Mouse (Mus musculus) gastrocnemius, postnatal 4 days (tissue): Measurements from ENCODE around the gene Ifna2. TPM values are rescaled to one million over a fixed set of nuclear protein-coding genes. Genes with fewer than 3 reads are reported as not detected.

ENCODE experiments used
- DNase-seq, 2 experiments: peaks; one replicate each; pipeline ENCODE4 v3.0.0; 2021 to 2022; ENCODE audit warnings: low spot score in 2 of 2, mixed read lengths in 2 of 2
- total RNA-seq, 2 experiments: library from RNA; stranded (reverse); gene quantifications; 2 replicates each; pipeline ENCODE4 v1.2.3; 2021

Ifna2 gene
- total RNA-seq, 2 experiments from 2014 or later, result not detected

DNA sequence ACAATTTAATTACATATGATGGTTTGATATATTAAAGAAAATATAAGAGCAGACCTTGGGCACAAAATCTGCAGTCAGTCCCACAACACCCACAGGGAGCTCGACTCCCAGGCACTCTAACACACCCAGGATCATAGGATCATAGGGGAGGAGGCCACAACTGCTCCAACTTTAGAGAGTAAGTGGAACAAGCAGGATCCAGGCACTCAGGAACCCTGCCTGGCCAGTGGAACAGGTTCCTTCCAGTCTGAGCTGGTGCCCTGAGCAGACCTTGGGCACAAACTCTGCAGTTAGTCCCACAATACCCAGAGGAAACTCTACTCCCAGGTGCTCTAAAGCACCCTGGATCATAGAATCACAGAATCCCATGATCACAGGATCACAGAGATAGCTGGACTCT, 28.3 kb downstream of the Ifna2 start:
- DNase-seq, result no peak

DNA sequence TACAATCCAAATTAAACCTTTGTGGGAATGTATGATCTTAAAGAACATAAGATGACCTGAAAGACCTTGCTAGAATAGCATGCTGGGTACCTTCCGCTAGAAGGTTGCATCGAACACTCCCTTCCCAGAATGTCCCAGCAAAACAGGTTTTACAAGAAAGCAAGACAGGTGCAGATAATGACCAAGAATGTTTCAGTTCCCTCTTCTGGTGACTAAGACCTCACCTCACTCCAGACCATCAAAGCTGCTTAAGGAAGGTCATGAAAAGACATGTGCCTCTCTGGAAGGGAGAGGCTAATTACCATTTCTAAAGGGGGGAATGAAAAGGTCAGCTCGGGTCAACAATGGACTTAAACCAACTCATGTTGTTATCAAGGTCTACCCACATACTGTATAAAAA, 30.1 kb downstream of the Ifna2 start:
- DNase-seq, result no peak

DNA sequence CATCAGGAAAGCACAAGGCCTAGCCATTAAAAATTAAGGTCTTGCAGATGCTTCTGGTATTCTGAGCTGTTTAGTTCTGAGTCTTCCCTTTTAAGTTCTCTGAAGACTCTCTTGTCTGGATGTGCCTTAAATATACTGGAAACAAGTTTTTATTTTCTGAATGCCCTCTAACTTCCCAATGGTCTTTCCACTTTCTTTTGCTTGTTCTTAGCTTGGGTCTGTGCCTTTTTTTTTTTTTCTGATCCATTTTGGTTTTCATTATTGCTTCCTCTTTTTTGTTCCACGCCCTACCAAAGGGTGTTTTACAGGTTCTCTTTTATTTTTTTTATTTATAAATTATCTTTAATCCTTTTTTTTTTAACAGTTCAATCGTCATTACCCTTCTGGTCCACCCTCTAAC, 39.4 kb downstream of the Ifna2 start, which contains the start of gene Ifna13:
TSS of gene Ifna13 (minus strand) at position 101 of the 400 bp plus-strand sequence.
- no peak for DNase-seq

DNA sequence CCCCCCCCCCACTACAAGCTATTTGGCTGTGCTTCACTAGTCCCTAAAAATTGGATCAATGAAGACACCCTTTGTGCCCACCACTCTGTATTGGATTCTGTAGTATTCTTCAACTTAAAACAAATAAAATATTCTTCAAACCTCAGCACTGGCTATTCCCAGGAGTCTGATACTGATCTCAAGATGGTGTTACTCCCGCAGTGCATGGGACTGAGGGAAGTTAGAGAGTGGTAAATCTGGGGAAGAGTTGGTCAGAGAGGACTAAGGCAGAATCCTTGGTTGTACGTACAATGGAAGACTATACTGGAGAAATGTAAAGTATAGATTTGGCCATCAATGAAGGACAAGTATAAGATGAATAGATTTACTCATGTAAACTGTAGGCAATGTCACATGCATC, 41.2 kb downstream of the Ifna2 start:
- no peak for DNase-seq

DNA sequence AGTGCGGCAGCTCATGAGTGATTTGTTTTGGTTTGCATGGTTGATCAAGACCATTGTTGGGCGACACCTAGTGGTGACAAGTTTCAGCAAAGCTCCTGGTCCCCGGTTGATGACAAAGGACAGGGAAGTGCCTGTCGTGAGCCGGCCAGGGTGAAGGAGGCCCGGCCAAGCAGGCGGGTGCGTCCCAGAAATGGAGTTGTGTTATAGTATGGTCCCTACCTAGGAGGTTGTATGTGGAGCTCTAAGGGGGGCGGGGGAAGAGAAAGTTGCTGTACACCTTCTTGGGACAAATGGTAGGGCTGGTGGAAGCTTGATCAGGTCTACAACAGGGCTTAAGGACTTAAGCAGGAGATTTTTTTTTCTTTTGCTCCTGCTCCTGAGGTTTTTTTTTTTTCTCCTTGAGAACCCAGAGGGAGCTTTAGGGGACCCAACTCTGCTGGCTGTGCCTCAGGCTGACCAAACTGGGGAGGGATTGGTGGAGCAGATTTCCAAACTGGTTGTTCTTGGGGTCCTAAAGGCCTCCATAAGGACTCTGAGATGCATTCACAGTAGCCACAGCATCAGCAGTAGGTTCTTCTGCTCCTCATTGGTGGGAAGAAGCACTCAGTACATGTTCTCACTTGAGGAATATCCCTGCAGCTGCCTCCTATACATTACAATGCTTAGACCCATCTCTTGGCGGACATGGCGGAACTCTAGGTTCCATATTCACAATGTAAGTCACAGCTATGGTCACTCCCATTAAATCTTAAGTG, 42.5 kb downstream of the Ifna2 start:
- DNase-seq, result peak; percentile 90 to 95

DNA sequence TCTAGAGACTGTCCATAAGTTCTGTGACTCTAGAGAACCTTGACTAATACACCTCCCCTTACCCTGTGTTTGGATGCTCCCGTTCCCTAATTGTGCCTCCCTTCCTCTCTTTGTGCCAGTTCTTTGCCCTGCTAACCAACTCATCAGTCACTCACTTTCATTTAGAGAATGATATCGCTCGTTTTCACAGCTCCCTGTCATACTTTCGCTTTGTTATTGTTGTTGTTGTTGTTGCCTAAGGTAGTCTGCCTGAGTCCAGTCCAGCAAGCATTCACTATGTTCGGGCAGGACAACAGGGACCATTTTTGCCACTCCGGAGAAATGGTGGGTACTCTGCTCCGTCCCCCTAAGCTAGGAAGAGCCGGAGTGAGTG, 43.0 kb downstream of the Ifna2 start:
- DNase-seq, result no peak

DNA sequence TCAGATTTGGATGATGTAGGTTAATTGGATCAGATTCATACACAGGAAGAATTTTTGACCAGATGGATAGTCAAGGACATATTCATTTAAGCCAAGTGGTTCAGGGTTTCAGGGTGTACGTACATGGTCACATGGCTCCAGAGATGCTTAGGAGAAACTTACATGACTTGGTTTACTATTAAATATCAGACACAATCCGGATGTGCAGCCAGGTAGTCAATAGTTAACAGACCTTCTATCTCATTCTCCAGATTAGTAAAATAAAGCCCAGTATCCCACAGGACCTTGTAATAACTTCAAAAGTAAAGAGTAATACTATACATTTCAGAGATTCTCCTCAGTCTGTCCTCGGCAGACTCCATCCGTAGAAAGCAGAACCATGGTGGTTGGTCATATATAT, 49.4 kb downstream of the Ifna2 start, which contains the start of gene C87499:
TSS of gene C87499 (minus strand) at position 101 of the 400 bp plus-strand sequence.
- DNase-seq, result no peak

Other genes with a start within 250 kb of the Ifna2 start
- 1 to 10 TPM; 4.4 to 5.3 TPM for gene Hacd4, start 245.0 kb downstream of the Ifna2 start, total RNA-seq
- gene Ifnb1, start 161.1 kb downstream of the Ifna2 start, total RNA-seq, result not detected
- not detected for gene Ifna15, start 125.7 kb downstream of the Ifna2 start, total RNA-seq
- gene Ifna14, start 112.1 kb downstream of the Ifna2 start, total RNA-seq, result not detected
- gene Ifna9, start 91.5 kb downstream of the Ifna2 start, total RNA-seq, result not detected
- not detected for gene Ifna12, start 80.5 kb downstream of the Ifna2 start, total RNA-seq
- gene C87499, start 49.5 kb downstream of the Ifna2 start, total RNA-seq, result not detected
- gene Ifna13, start 39.5 kb downstream of the Ifna2 start, total RNA-seq, result not detected
- not detected for gene Ifna16, start 7.0 kb downstream of the Ifna2 start, total RNA-seq
- not detected for gene Ifnab, start 7.4 kb upstream of the Ifna2 start, total RNA-seq
- under 1 TPM in 1 of 2 experiments, not detected in 1; 0.98 TPM for gene Gm26566, start 37.9 kb upstream of the Ifna2 start, total RNA-seq
- gene Klhl9, start 38.6 kb upstream of the Ifna2 start, total RNA-seq, result 10 to 100 TPM; 81.9 to 94.2 TPM
- gene Gm13271, start 71.0 kb upstream of the Ifna2 start, total RNA-seq, result not detected
- not detected for gene Gm13283, start 76.2 kb upstream of the Ifna2 start, total RNA-seq
- gene Gm13290, start 89.9 kb upstream of the Ifna2 start, total RNA-seq, result not detected
- not detected for gene Gm13289, start 93.0 kb upstream of the Ifna2 start, total RNA-seq
- not detected for gene Gm13272, start 95.9 kb upstream of the Ifna2 start, total RNA-seq
- not detected for gene Ifnz, start 98.2 kb upstream of the Ifna2 start, total RNA-seq
- gene Gm13276, start 101.8 kb upstream of the Ifna2 start, total RNA-seq, result not detected
- gene Gm13277, start 104.7 kb upstream of the Ifna2 start, total RNA-seq, result not detected
- not detected for gene Gm13278, start 107.6 kb upstream of the Ifna2 start, total RNA-seq
- not detected for gene Gm13275, start 110.6 kb upstream of the Ifna2 start, total RNA-seq
- not detected for gene Gm13279, start 113.5 kb upstream of the Ifna2 start, total RNA-seq
- gene Gm13285, start 115.8 kb upstream of the Ifna2 start, total RNA-seq, result under 1 TPM; 0.37 to 0.54 TPM
- gene Gm13287, start 119.3 kb upstream of the Ifna2 start, total RNA-seq, result not detected
- gene Gm13288, start 121.6 kb upstream of the Ifna2 start, total RNA-seq, result not detected
- not detected for gene Ifna7, start 132.3 kb upstream of the Ifna2 start, total RNA-seq
- not detected for gene Ifna11, start 136.0 kb upstream of the Ifna2 start, total RNA-seq
- gene Ifna6, start 143.5 kb upstream of the Ifna2 start, total RNA-seq, result not detected
- not detected for gene Ifna5, start 151.6 kb upstream of the Ifna2 start, total RNA-seq
- not detected for gene Ifna4, start 157.9 kb upstream of the Ifna2 start, total RNA-seq
- gene Ifna1, start 166.2 kb upstream of the Ifna2 start, total RNA-seq, result not detected
- not detected for gene Ifne, start 196.3 kb upstream of the Ifna2 start, total RNA-seq